Mouse (Mus musculus) layer of hippocampus, adult 2 months (tissue): ENCODE measurements at regions not wholly inside any gene's neighbourhood (a gene's known extent, or its start where the extent isn't known, plus 50 kb on each side); places are given as distances from the start of the nearest gene placed in this dataset.
A peak's percentile ranks its signal among the peaks of the same experiment; 100 is the strongest.
"Not testable (repeated sequence)": the region's sequence is repeated elsewhere in the genome, so short reads cannot be mapped to it uniquely, and the experiment has no call there.

Experiments used
- DNase-seq, 2 experiments: peaks; one replicate each; pipeline ENCODE4 v3.0.0; 2022; ENCODE audit warnings: low spot score in 2 of 2
- H3K27ac ChIP-seq: fragments of 200-600 bp; 2 replicates; pipeline ENCODE4 v1.8.1; 2022
- H3K4me3 ChIP-seq: fragments of 200-600 bp; 2 replicates; pipeline ENCODE4 v1.8.1; 2022; ENCODE audit warnings: mild to moderate bottlenecking
- CTCF ChIP-seq: fragments of 200-600 bp; conservative IDR thresholded peaks from 2 replicates; pipeline ENCODE4 v1.8.1; 2022; ENCODE audit warnings: antibody characterized with exemption, mild to moderate bottlenecking, moderate library complexity

GRCm38 (mm10) chr2:147307488-147308386 lies 54.0 kb upstream of the Pax1 start:
- peak; percentile 99 for TF ChIP-seq CTCF
- peak; percentile 71 to 84 for DNase-seq
- Histone ChIP-seq H3K4me3 (no peak overlapping the region), H3K27ac (no peak overlapping the region)

GRCm38 (mm10) chr2:147306728-147307127 lies 55.0 kb upstream of the Pax1 start:
- no peak for TF ChIP-seq CTCF
- Histone ChIP-seq H3K27ac (no peak overlapping the region), H3K4me3 (no peak overlapping the region)
- no peak for DNase-seq

- peak; percentile 89 for TF ChIP-seq CTCF
- Histone ChIP-seq H3K4me3 (no peak overlapping the region), H3K27ac (no peak overlapping the region)
- DNase-seq = peak; percentile 41 to 48
Observed at GRCm38 (mm10) chr2:147305262-147305661, 56.5 kb upstream of the Pax1 start.

GRCm38 (mm10) chr2:147300503-147300902 lies 61.2 kb upstream of the Pax1 start:
- TF ChIP-seq CTCF = no peak
- no peak overlapping the region for H3K4me3 ChIP-seq
- no peak overlapping the region for H3K27ac ChIP-seq
- no peak for DNase-seq

- no peak overlapping the region for H3K4me3 ChIP-seq
- no peak for TF ChIP-seq CTCF
- no peak overlapping the region for H3K27ac ChIP-seq
- no peak for DNase-seq
Observed at GRCm38 (mm10) chr2:147299359-147299758, 62.4 kb upstream of the Pax1 start.

GRCm38 (mm10) chr2:147298499-147298896 lies 63.2 kb upstream of the Pax1 start:
- no peak for TF ChIP-seq CTCF
- Histone ChIP-seq H3K4me3 (no peak overlapping the region), H3K27ac (peak overlapping the region; percentile 49)
- DNase-seq = peak; percentile 82 to 89

GRCm38 (mm10) chr2:147297876-147298498 lies 63.7 kb upstream of the Pax1 start:
- H3K27ac ChIP-seq = peak overlapping the region; percentile 55; the same call in 1 of the 2 replicates
- TF ChIP-seq CTCF = no peak

GRCm38 (mm10) chr2:147294926-147295325 lies 66.8 kb upstream of the Pax1 start:
- not testable (repeated sequence) for H3K27ac ChIP-seq, DNase-seq, H3K4me3 ChIP-seq

More at GRCm38 (mm10) chr2:147297876-147298498, 63.7 kb upstream of the Pax1 start:
- no peak overlapping the region for H3K4me3 ChIP-seq
- no peak for DNase-seq

- no peak for TF ChIP-seq CTCF
- Histone ChIP-seq H3K4me3 (no peak overlapping the region), H3K27ac (no peak overlapping the region)
- no peak for DNase-seq
Observed at GRCm38 (mm10) chr2:147293294-147293688, 68.4 kb upstream of the Pax1 start.

GRCm38 (mm10) chr2:147292387-147293293 lies 69.1 kb upstream of the Pax1 start:
- DNase-seq = no peak
- Histone ChIP-seq H3K4me3 (no peak overlapping the region), H3K27ac (no peak overlapping the region)
- TF ChIP-seq CTCF = no peak

GRCm38 (mm10) chr2:147283390-147283789 lies 78.3 kb upstream of the Pax1 start:
- no peak overlapping the region for H3K27ac ChIP-seq
- DNase-seq = no peak
- H3K4me3 ChIP-seq = no peak overlapping the region
- TF ChIP-seq CTCF = no peak

GRCm38 (mm10) chr2:147277636-147278035 lies 83.6 kb upstream of the Nkx2-2 start:
- Histone ChIP-seq H3K27ac (no peak overlapping the region), H3K4me3 (no peak overlapping the region)
- no peak for TF ChIP-seq CTCF
- DNase-seq = no peak

GRCm38 (mm10) chr2:147269171-147269570 lies 75.1 kb upstream of the Nkx2-2 start:
- no peak for DNase-seq
- Histone ChIP-seq H3K4me3 (no peak overlapping the region), H3K27ac (no peak overlapping the region)
- no peak for TF ChIP-seq CTCF
